Mouse (Mus musculus) lung, postnatal 4 days (tissue): ENCODE results near the gene BC005561.
"Not testable (repeated sequence)": the region's sequence is repeated elsewhere in the genome, so short reads cannot be mapped to it uniquely, and the experiment has no call there.

ENCODE experiments used
- DNase-seq, 2 experiments: peaks; one replicate each; pipeline ENCODE4 v3.0.0; 2021

BC005561 gene

GRCm38 (mm10) chr5:104508195-104508891, at the start of gene BC005561:
BC005561 (plus strand) TSS chr5:104508352.
- DNase-seq = peak; percentile 87 to 91

DNA sequence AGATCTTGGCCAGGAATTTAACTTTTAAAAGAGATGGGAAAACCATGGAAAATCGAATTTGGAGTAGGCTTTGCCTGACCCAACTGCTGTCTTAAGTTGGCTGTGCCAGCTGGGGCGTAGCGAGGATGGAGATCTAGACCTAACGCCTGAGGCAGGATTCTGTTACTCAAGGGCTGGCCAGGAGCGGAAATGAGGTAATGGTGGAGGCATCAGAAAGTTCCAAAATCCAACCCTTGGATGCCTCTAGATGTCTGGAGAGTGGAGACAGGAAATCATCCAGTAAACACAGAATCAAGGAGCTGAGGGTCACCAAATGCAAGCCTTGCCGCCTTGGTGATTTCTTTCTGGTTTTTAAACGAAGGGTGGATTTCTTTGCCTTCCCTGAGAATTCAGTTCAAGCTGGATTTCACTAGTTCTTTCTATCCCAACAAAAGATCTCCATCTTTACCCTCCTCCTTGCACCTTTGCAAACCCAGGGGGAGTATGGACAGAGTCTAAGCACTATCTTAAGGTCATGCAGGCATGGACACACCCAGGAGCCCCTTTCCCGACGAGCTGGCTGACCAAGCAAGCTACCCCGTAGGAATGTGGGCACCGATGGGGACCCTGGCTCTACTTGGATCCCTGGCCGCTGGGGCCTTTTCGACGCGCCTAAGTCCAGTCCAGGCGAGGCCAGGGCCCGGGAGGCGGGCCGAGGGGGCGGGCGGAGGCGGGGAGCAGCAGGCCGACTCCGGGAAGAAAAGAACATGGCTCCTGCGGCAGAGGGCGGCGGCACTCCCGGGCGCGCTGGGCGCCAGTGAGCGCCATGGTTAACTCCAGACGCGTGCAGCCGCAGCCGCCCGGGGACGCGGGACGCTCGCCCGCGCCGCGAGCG, 49.1 kb upstream of the BC005561 start, which contains the start of gene Pkd2:
Pkd2 (plus strand) TSS at position 619 of the 874 bp plus-strand sequence.
- DNase-seq = peak; percentile 83 to 89

DNA sequence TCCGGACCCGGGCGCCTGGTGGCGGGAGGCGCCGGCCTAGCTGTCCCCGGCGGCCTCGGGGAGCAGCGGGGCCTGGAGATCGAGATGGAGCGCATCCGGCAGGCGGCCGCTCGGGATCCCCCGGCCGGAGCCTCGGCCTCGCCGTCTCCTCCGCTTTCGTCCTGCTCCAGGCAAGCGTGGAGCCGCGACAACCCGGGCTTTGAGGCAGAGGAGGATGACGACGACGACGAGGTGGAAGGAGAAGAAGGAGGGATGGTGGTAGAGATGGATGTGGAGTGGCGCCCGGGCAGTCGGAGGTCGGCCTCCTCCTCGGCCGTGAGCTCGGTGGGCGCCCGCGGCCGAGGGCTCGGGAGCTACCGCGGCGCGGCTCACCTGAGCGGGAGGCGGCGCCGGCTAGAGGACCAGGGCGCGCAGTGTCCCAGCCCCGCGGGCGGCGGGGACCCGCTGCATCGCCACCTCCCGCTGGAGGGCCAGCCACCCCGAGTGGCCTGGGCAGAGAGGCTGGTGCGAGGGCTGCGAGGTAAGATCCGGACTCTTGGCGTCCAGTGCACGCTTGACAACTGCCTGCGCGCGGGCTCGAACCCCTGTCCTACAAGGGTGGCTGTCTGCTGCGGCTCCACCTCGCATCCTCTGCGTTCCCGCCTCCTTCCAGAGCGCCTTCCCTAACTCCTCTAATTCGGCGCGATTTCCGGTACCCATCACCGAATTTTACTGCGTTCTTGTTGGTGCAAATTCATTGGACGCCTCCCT, 48.3 kb upstream of the BC005561 start:
- peak; percentile 59 to 65 for DNase-seq

DNA sequence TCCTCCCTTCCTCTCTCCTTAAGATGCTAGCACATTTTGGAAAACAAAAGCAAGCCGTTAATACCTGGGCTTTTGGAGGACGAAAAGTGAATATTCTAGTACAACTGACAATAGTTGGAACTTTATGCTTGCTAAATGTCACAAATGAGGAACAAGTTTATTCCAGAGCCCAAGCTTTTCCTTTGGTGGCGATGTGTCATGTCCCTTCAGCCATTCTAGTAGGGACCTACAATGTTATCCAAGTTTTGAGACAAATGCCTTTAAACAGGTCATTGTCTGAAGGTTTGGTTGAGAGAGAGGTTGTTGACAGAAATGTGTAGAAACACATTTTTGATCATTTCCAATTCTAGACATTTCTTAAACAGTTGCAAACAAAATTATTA, 47.7 kb upstream of the BC005561 start:
- DNase-seq = no peak

DNA sequence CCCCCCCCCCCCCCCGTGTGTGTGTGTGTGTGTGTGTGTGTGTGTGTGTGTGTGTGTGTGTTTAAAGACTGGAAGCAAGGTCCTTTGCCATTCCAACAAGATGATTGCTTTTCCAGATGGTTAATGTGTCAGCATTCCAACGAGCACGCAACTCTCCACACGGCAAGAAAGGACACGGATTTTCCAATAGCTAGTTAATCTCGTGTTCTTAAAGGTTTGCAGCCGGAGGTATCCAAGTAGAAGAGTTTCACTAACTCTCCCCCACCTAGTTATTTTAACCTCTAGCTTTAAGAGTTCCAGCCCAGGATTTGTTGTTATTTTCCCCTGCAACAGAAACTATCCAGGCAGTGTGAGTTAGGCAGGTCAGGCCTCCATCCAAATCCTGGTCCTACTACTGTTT, 47.3 kb upstream of the BC005561 start:
- DNase-seq = no peak

DNA sequence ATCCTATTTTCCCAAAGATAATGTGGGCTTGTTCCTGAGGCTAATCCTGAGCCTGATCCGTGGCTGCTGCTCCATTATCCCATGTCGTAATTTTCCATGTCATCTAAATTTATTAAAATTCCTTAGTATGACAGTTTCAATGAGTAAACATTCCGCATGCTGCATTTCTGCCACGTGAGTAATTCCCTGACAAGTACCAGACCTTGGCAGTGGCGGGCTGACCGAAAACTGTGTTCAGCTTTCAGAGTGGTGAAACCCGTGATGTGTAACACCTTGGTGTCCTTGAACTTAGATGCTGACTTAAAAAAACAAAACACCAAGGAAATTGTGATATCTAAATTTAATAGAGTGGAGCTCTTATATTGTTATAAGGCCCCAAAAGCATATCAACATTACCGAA, 42.9 kb upstream of the BC005561 start:
- DNase-seq = no peak

- peak; percentile 33 to 60 for DNase-seq
These were observed 42.4 kb upstream of the BC005561 start for GRCm38 (mm10) chr5:104465731-104466130.

- DNase-seq = no peak
These were observed 41.3 kb upstream of the BC005561 start for GRCm38 (mm10) chr5:104466816-104467215.

GRCm38 (mm10) chr5:104468586-104468985, 39.6 kb upstream of the BC005561 start:
- DNase-seq = no peak

GRCm38 (mm10) chr5:104470981-104471391, 37.2 kb upstream of the BC005561 start:
- DNase-seq = no peak

DNA sequence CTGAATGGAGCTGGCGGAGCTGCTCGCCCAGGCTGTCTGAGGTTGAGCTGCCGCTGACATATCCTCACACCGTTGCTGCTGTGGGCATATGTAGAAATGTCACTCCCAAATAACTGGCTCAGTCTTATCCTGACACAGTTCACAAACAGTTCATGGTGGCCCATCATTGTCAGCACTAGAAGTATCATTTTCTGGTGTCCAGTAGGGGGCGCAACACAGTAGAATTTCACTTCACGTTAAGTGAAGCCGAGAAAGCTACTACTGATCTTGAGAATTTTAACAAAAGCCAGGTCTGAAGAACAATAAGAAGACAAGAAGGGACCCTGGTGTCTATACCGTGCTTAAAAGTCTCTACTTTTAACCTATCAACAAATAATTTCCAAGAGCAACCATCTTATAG, 35.8 kb upstream of the BC005561 start:
- DNase-seq = peak in 1 of 2 experiments; percentile 11

GRCm38 (mm10) chr5:104480367-104480766, 27.8 kb upstream of the BC005561 start:
- no peak for DNase-seq

DNA sequence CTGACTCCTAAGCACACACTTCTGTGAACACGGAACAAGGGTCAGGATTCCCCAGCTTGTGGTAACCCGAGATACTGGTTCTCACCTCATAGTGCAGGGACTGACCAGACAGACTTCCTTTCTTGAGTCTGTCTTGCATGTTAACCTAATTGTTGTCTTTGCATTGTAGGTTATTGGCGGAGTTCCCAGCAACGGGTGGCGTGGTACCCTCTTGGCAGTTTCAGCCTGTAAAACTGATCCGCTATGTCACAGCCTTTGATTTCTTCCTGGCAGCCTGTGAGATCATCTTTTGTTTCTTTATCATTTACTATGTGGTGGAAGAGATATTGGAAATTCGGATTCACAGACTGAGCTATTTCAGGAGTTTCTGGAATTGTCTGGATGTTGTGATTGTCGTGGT, 25.3 kb upstream of the BC005561 start:
- no peak for DNase-seq

DNA sequence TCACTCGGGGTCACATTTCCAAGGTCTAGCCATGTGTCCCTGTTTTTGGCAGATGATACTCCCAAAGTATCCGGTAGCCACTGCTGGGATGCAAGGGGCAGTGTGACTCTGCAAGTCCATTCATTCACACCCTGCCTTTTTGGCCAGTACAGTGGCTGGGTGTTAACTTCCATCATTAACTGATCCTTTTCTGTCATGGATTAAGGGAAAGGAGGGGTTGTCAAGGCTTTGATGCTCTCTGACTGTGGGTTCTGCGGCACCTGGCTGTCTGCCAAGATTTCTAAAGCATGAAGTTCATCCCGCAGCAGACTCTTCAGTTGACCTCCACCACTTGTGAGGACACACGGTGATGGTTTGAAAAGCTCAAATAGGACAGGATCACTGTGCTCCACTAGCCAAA, 16.6 kb upstream of the BC005561 start:
- no peak for DNase-seq

DNA sequence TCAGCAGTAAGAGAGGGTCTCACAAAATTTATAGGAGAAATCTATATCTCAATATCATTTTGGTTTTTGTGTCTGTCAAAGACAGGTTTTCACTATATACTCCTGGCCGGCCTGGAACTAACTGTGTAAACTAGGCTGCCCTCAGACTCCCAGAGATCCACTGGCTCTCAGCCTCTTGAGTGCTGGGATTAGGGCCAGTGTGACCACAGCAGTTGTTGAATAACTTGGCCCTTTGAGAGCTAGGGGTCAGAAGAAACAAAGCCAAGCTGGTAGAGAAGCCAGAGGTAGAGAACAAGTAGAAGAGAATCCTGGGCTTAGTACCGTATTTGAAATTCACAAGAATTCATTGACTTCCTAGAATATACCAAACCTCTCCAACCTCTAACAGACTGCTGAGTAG, 3.3 kb upstream of the BC005561 start:
- DNase-seq = no peak

- DNase-seq = no peak
These were observed 340 bp upstream of the BC005561 start for GRCm38 (mm10) chr5:104507829-104508194.

GRCm38 (mm10) chr5:104511211-104511610, 3.1 kb downstream of the BC005561 start:
- DNase-seq = no peak

DNA sequence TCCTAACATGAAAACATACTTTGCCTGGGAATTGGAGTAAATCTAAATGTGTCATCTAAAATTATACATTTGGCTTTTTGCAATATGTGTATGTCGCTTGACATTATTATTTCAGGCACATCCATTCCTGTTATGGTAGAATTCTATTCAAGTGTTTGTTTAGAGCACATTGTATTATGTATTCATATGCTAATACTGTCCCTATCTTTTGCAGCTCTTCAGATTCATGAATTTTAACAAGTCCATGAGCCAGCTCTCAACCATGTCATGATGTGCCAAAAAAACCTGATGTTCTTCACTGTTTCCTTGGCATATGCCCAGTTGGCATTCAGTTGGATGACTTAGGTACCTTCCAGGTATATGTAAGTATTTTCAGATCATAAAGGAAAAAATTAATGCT, 30.5 kb downstream of the BC005561 start:
- no peak for DNase-seq

GRCm38 (mm10) chr5:104539331-104539730, 31.2 kb downstream of the BC005561 start:
- no peak for DNase-seq

DNA sequence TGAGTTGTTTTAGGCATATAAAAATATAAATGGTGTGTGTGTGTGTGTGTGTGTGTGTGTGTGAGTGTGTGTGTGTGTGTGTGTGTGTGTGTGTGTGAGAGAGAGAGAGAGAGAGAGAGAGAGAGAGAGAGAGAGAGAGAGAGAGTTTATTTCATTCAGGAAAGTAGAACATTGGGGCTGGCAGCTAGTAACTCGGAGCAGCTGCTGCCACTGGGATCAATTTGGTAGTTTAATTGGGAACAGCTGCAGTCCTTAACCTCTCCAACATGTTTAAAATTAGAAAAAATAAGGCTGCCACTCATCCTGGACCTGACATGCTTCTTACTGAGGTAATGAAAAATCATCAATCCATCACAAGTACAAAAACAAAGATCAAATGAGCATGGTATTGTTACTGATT, 59.9 kb downstream of the BC005561 start:
- DNase-seq = not testable (repeated sequence)

- peak; percentile 18 to 32 for DNase-seq
These were observed 62.6 kb downstream of the BC005561 start for GRCm38 (mm10) chr5:104570766-104571165.

DNA sequence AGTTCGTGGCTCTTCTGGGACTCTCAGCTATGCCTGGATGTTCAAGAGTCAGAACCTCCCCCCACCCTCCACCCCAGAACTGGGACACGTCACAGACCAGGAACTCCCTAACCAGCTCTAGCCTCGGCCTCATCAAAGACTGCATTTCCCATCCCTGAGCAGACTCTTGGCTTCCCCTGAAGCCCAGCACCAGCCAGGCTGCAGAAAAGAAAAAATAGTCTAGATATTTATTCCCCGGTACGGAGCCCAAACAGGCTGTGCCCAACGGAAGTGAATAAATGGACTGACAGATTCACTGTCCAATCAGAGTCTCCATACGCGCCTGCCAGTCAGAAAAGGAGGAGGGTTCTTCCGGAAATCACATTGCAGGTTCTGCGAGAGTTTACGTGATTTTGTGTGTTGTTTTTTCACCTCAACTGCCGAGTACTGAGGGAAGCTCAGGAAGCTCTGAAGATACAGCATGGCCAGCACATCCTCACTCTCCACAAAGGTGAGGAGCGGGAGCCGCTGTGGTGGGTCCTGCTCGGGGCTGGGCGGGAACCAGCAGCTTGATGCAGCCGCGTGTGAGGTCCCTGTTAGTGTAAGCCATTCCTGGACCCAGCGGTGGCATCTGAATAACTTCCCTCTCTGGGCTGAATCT, 63.2 kb downstream of the BC005561 start:
- peak; percentile 89 to 91 for DNase-seq
